Mouse (Mus musculus) CH12.LX (cell line): ENCODE measurements around the gene Mst1.

Source experiments
- CTCF ChIP-seq, 2 experiments: IDR thresholded peaks in 1 of 2; conservative IDR thresholded peaks in 1 of 2; 2 replicates each; pipeline ENCODE4 v1.5.1; 2011 to 2012; ENCODE audit warnings: low read depth in 2 of 2, low read length in 2 of 2, improper control_type of control experiment in 1 of 2, inconsistent platforms in 1 of 2, mild to moderate bottlenecking in 1 of 2, moderate library complexity in 1 of 2
- POLR2A ChIP-seq: IDR thresholded peaks from 2 replicates; pipeline ENCODE4 v1.6.1; 2011; ENCODE audit warnings: low read depth, mild to moderate bottlenecking, improper control_type of control experiment, low read length
- POLR2AphosphoS2 ChIP-seq: IDR thresholded peaks from 2 replicates; pipeline ENCODE4 v1.6.1; 2011; ENCODE audit warnings: low read depth, low read length, improper control_type of control experiment
- USF2 ChIP-seq: conservative IDR thresholded peaks from 2 replicates; pipeline ENCODE4 v1.6.1; 2011; ENCODE audit warnings: low read depth, low read length, improper control_type of control experiment
- ZNF384 ChIP-seq: IDR thresholded peaks from 2 replicates; pipeline ENCODE4 v1.6.1; 2012; ENCODE audit warnings: low read depth, low read length, improper control_type of control experiment, inconsistent platforms

DNA sequence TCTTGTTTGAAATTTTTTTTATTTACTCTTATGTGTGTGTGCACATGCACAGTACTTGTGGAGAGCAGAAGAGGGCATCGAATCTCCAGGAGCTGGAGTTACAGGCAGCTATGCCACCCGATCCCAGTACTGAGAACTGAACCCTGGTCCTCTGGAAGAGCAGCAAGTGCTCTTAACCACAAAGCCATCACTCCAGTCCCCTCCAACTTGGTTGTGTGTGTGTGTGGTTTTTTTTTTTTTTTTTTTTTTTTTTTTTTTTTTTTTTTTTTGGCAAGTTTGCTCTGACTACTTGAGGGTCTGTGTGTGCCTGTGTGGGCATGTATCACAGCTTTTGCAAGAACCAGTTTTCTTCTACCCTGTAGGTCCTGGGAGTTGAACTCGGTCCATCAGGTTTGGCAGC, 52.1 kb downstream of the Mst1 start:
- TF ChIP-seq POLR2AphosphoS2 = no peak
- no peak for TF ChIP-seq USF2
- TF ChIP-seq ZNF384 = peak; percentile 57
- no peak for TF ChIP-seq POLR2A
- TF ChIP-seq CTCF (conservative IDR thresholded peaks at IDR 0.05 in 1 of 2, IDR thresholded peaks at IDR 0.05 in 1 of 2; ENCODE audit: low read depth in 2 of 2, low read length in 2 of 2) = no peak
